Mouse (Mus musculus): ENCODE data around the gene Serp2.

GRCm38 (mm10) chr14:76555263-76556030 lies 1.2 kb downstream of the Serp2 start:
- TF ChIP-seq CTCF (IDR thresholded peaks at IDR 0.05; ENCODE audit: low read depth, low read length) (no peak), POLR2A (IDR thresholded peaks at IDR 0.05; ENCODE audit: borderline replicate concordance, low read depth, low read length) (no peak)
